Mouse (Mus musculus): ENCODE results near the gene Creb3.

GRCm38 (mm10) chr4:43519551-43519950, 42.6 kb upstream of the Creb3 start:
- no peak for TF ChIP-seq CTCF (IDR thresholded peaks at IDR 0.05; ENCODE audit: control insufficient read depth, insufficient read depth, insufficient read length)
- TF ChIP-seq MYOD1 (IDR thresholded peaks at IDR 0.05; ENCODE audit: control insufficient read depth, insufficient read length, low read depth), result no peak
- no peak for TF ChIP-seq MYOG (IDR thresholded peaks at IDR 0.05; ENCODE audit: control insufficient read depth, extremely low read depth, insufficient read length)
- no peak for TF ChIP-seq USF1 (IDR thresholded peaks at IDR 0.05; ENCODE audit: low read depth)
- TF ChIP-seq MAX (IDR thresholded peaks at IDR 0.05), result no peak
- TF ChIP-seq CEBPB (IDR thresholded peaks at IDR 0.05; ENCODE audit: low read depth), result no peak
- TF ChIP-seq FOSL1 (IDR thresholded peaks at IDR 0.05; ENCODE audit: insufficient read depth, low read length, poor library complexity, severe bottlenecking), result no peak
